Mouse (Mus musculus): ENCODE measurements around the gene Aacs.
"Not testable (repeated sequence)": the region's sequence is repeated elsewhere in the genome, so short reads cannot be mapped to it uniquely, and the experiment has no call there.

DNA sequence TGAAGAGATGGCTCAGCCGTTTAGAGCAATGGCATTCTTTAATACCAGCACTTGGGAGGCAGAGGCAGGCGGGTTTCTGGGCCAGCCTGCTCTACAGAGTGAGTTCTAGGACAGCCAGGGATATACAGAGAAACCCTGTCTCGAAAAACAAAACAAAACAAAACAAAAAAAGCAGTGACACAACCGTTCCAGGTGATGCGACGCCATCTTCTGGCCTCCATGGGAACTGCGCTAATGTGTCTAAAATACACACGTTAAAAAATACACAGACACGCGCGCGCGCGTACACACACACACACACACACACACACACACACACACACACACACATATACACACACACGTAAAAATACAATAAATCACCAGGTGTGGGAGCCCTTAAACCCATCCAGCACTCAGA lies 41.3 kb upstream of the Aacs start:
- not testable (repeated sequence) for TF ChIP-seq CTCF (IDR thresholded peaks at IDR 0.05; ENCODE audit: insufficient read depth, low read length); POLR2A (IDR thresholded peaks at IDR 0.05; ENCODE audit: borderline replicate concordance, extremely low read depth, low read depth, low read length)
